ENCODE assay signal across 10 mouse cellular contexts in the genomic region with DNA sequence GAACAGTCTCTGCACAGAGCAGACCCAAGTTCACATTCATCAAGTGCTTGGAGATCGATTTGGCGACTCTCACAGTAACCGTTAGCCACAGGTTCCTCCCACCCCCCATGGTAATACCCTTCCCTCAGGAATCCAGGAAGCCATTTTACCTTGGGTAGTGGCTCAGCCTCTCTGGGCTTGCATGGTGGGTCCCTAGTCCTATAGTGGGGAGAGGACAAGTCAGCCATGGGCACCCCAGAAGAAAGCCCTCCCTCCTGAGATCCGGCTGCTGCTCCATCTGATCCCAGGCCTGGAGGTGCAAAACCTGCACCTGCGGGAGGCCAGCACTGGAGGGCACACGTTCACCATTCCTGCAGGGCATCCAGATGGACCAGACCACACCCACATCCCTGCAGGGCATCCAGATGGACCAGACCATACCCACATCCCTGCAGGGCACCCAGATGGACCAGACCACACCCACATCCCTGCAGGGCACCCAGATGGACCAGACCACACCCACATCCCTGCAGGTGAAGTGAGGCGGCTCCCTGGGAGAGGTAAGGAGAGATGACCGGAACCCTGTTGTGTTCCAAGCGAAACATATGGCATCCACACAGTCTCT. TPM values are rescaled to one million over a fixed set of nuclear protein-coding genes. Genes with fewer than 3 reads are reported as not detected.
DNase-seq lines count a peak whose midpoint lies in the region; ATAC-seq and TF ChIP-seq lines count a peak whose summit lies in the region.
"Had no signal": no experiment of that assay in that cellular context is flagged by ENCODE, and none has a peak within 500 bp of the region (broad histone marks: within the 10 kb centered on the region; RNA-seq: fewer than 3 reads in every experiment).

No protein-coding gene starts in this region.

- H3K9me3 ChIP-seq in forebrain, embryonic 15.5 days, result no peaks in the 10 kb centered on the region
- no peaks in the 10 kb centered on the region for H3K9me3 ChIP-seq in forebrain, embryonic 10.5 days
- no peaks in the 10 kb centered on the region for H3K9me3 ChIP-seq in liver, postnatal 0 days (ENCODE audit: low read length)
- no peaks in the 10 kb centered on the region for H3K9me3 ChIP-seq in liver, embryonic 11.5 days (ENCODE audit: control insufficient read depth, low read length)
- no peaks in the 10 kb centered on the region for H3K9me3 ChIP-seq in embryonic facial prominence, embryonic 10.5 days
- H3K9me3 ChIP-seq in midbrain, embryonic 15.5 days, result no peaks in the 10 kb centered on the region
- H3K9me3 ChIP-seq: embryonic facial prominence, embryonic 12.5 days; heart, embryonic 13.5 days had no signal

- 61% methylated on average over 9 of the region's 9 CpGs for WGBS in forebrain, embryonic 15.5 days
- 66% methylated on average over 9 of the region's 9 CpGs for WGBS in forebrain, embryonic 10.5 days
- 63% methylated on average over 9 of the region's 9 CpGs for WGBS in liver, postnatal 0 days (ENCODE audit: insufficient replicate concordance)
- WGBS in liver, embryonic 11.5 days, result 61% methylated on average over 9 of the region's 9 CpGs
- 61% methylated on average over 9 of the region's 9 CpGs for WGBS in embryonic facial prominence, embryonic 10.5 days
- WGBS in midbrain, embryonic 15.5 days, result 60% methylated on average over 9 of the region's 9 CpGs

- TF ChIP-seq CTCF in liver, postnatal 0 days (IDR thresholded peaks at IDR 0.05; ENCODE audit: low read depth), result peak; percentile 59

- no peak overlapping the region for H3K4me3 ChIP-seq in forebrain, embryonic 15.5 days
- no peak overlapping the region for H3K4me3 ChIP-seq in forebrain, embryonic 10.5 days
- H3K4me3 ChIP-seq in liver, postnatal 0 days (ENCODE audit: low read depth, low read length), result no peak overlapping the region
- no peak overlapping the region for H3K4me3 ChIP-seq in liver, embryonic 11.5 days (ENCODE audit: low read depth, low read length)
- no peak overlapping the region for H3K4me3 ChIP-seq in embryonic facial prominence, embryonic 10.5 days
- H3K4me3 ChIP-seq in midbrain, embryonic 15.5 days, result no peak overlapping the region
- H3K4me3 ChIP-seq: embryonic facial prominence, embryonic 12.5 days; heart, embryonic 13.5 days had no signal

- no peaks in the 10 kb centered on the region for H3K27me3 ChIP-seq in forebrain, embryonic 15.5 days
- H3K27me3 ChIP-seq in forebrain, embryonic 10.5 days (ENCODE audit: poor library complexity, severe bottlenecking), result peaks cover 33% of the 10 kb centered on the region
- 0 out of 2 replicates have a peak, but pooled peaks cover 4% of the 10 kb centered on the region for H3K27me3 ChIP-seq in liver, postnatal 0 days (ENCODE audit: insufficient read depth, low read length)
- peaks cover 26% of the 10 kb centered on the region for H3K27me3 ChIP-seq in liver, embryonic 11.5 days (replicated peaks; ENCODE audit: control insufficient read depth, insufficient read depth, low read length)
- H3K27me3 ChIP-seq in embryonic facial prominence, embryonic 10.5 days (replicated peaks; ENCODE audit: low read depth, poor library complexity, severe bottlenecking), result peaks cover 44% of the 10 kb centered on the region
- H3K27me3 ChIP-seq in midbrain, embryonic 15.5 days (replicated peaks), result no peaks in the 10 kb centered on the region; the same call in 1 of the 2 replicates

- H3K27ac ChIP-seq in forebrain, embryonic 15.5 days (replicated peaks), result no peak overlapping the region
- H3K27ac ChIP-seq in forebrain, embryonic 10.5 days, result no peak overlapping the region
- no peak overlapping the region for H3K27ac ChIP-seq in liver, postnatal 0 days (ENCODE audit: low read depth)
- H3K27ac ChIP-seq in liver, embryonic 11.5 days (ENCODE audit: low read depth, low read length), result no peak overlapping the region
- no peak overlapping the region for H3K27ac ChIP-seq in embryonic facial prominence, embryonic 10.5 days (replicated peaks)
- H3K27ac ChIP-seq in midbrain, embryonic 15.5 days, result no peak overlapping the region
- H3K27ac ChIP-seq: embryonic facial prominence, embryonic 12.5 days; heart, embryonic 13.5 days had no signal

- no peak for TF ChIP-seq EP300 in liver, postnatal 0 days (IDR thresholded peaks at IDR 0.05; ENCODE audit: low read depth)

- H3K9ac ChIP-seq in forebrain, embryonic 15.5 days (replicated peaks), result no peak overlapping the region
- no peak overlapping the region for H3K9ac ChIP-seq in liver, postnatal 0 days (replicated peaks)
- H3K9ac ChIP-seq in liver, embryonic 11.5 days (ENCODE audit: low read depth, low read length), result no peak overlapping the region
- no peak overlapping the region for H3K9ac ChIP-seq in midbrain, embryonic 15.5 days
- H3K9ac ChIP-seq: embryonic facial prominence, embryonic 12.5 days; heart, embryonic 13.5 days had no signal

- H3K36me3 ChIP-seq in forebrain, embryonic 15.5 days, result no peaks in the 10 kb centered on the region
- H3K36me3 ChIP-seq in forebrain, embryonic 10.5 days (replicated peaks), result no peaks in the 10 kb centered on the region
- H3K36me3 ChIP-seq in liver, postnatal 0 days (replicated peaks; ENCODE audit: insufficient read depth, low read length), result no peaks in the 10 kb centered on the region
- no peaks in the 10 kb centered on the region for H3K36me3 ChIP-seq in liver, embryonic 11.5 days (ENCODE audit: control insufficient read depth, insufficient read depth, low read length)
- H3K36me3 ChIP-seq in embryonic facial prominence, embryonic 10.5 days (replicated peaks), result no peaks in the 10 kb centered on the region
- H3K36me3 ChIP-seq in midbrain, embryonic 15.5 days (replicated peaks), result no peaks in the 10 kb centered on the region
- H3K36me3 ChIP-seq: embryonic facial prominence, embryonic 12.5 days; heart, embryonic 13.5 days had no signal

- no peaks in the 10 kb centered on the region for H3K4me1 ChIP-seq in forebrain, embryonic 15.5 days
- H3K4me1 ChIP-seq in forebrain, embryonic 10.5 days, result 0 out of 2 replicates have a peak, but pooled peaks cover 11% of the 10 kb centered on the region
- H3K4me1 ChIP-seq in liver, postnatal 0 days (ENCODE audit: insufficient read depth), result no peaks in the 10 kb centered on the region
- no peaks in the 10 kb centered on the region for H3K4me1 ChIP-seq in liver, embryonic 11.5 days (replicated peaks; ENCODE audit: control insufficient read depth, insufficient read depth, low read length)
- H3K4me1 ChIP-seq in embryonic facial prominence, embryonic 10.5 days, result 0 out of 2 replicates have a peak, but pooled peaks cover 4% of the 10 kb centered on the region
- H3K4me1 ChIP-seq in midbrain, embryonic 15.5 days, result no peaks in the 10 kb centered on the region
- H3K4me1 ChIP-seq: embryonic facial prominence, embryonic 12.5 days; heart, embryonic 13.5 days had no signal

- no peak overlapping the region for H3K4me2 ChIP-seq in forebrain, embryonic 15.5 days (replicated peaks)
- no peak overlapping the region for H3K4me2 ChIP-seq in liver, postnatal 0 days (ENCODE audit: low read depth, low read length)
- H3K4me2 ChIP-seq in liver, embryonic 11.5 days, result no peak overlapping the region
- no peak overlapping the region for H3K4me2 ChIP-seq in midbrain, embryonic 15.5 days
- H3K4me2 ChIP-seq: embryonic facial prominence, embryonic 12.5 days; heart, embryonic 13.5 days had no signal

- DNase-seq in forebrain, embryonic 10.5 days (ENCODE audit: extremely low spot score, low spot score), result no peak
- DNase-seq in liver, postnatal 0 days, result peak; percentile 42
- DNase-seq in liver, embryonic 11.5 days (ENCODE audit: low spot score), result no peak
- peak; percentile 37 for DNase-seq in embryonic facial prominence, embryonic 10.5 days (ENCODE audit: low spot score)
- no peak for DNase-seq in left cerebral cortex, adult 8-10 months (ENCODE audit: low spot score in 2 of 2)
- no peak for DNase-seq in spleen, adult 18-20 months

- ATAC-seq in forebrain, embryonic 15.5 days (replicated peaks), result peak; percentile 26; the same call in 1 of the 2 replicates
- ATAC-seq in liver, postnatal 0 days, result no peak
- no peak for ATAC-seq in liver, embryonic 11.5 days (replicated peaks; ENCODE audit: low FRiP score)
- 0 out of 2 replicates have a peak, but pooled peaks have one; percentile 20 for ATAC-seq in midbrain, embryonic 15.5 days (replicated peaks)

RNA-seq across cellular contexts. Expression of a gene that starts 31.6 kb away (rescaled TPM):
- 302 and 304 TPM in 2 replicates for polyA plus RNA-seq in forebrain, embryonic 15.5 days (2015; fragmentation: Nextera tagmentation; extraction: Ambion mirVana)
- polyA plus RNA-seq in forebrain, embryonic 10.5 days (2016; fragmentation: Nextera tagmentation; extraction: Ambion mirVana), result 335 and 344 TPM in 2 replicates
- polyA plus RNA-seq in liver, postnatal 0 days (2015; fragmentation: Nextera tagmentation; extraction: Ambion mirVana), result 112 and 120 TPM in 2 replicates
- 271 and 282 TPM in 2 replicates for polyA plus RNA-seq in liver, embryonic 11.5 days (2014; fragmentation: Nextera tagmentation; extraction: Ambion mirVana)
- 331 and 334 TPM in 2 replicates for polyA plus RNA-seq in embryonic facial prominence, embryonic 10.5 days (2016; fragmentation: Nextera tagmentation; extraction: Ambion mirVana)
- 260 and 270 TPM in 2 replicates for polyA plus RNA-seq in midbrain, embryonic 15.5 days (2015; fragmentation: Nextera tagmentation; extraction: Ambion mirVana)
- total RNA-seq in left cerebral cortex, adult 8-10 months (2022), result 100 to 1,000 TPM; 199 to 208 (median 202) TPM

RNA-seq across cellular contexts. Expression of a gene that starts 38.9 kb away (rescaled TPM):
- 0.32 and 2.3 TPM in 2 replicates for polyA plus RNA-seq in forebrain, embryonic 15.5 days (2015; fragmentation: Nextera tagmentation; extraction: Ambion mirVana)
- 0.33 and 0.69 TPM in 2 replicates for polyA plus RNA-seq in forebrain, embryonic 10.5 days (2016; fragmentation: Nextera tagmentation; extraction: Ambion mirVana)
- not detected in 2 replicates for polyA plus RNA-seq in liver, postnatal 0 days (2015; fragmentation: Nextera tagmentation; extraction: Ambion mirVana)
- polyA plus RNA-seq in liver, embryonic 11.5 days (2014; fragmentation: Nextera tagmentation; extraction: Ambion mirVana), result 0.11 and 0.25 TPM in 2 replicates
- polyA plus RNA-seq in embryonic facial prominence, embryonic 10.5 days (2016; fragmentation: Nextera tagmentation; extraction: Ambion mirVana), result 0.34 and 0.97 TPM in 2 replicates
- polyA plus RNA-seq in midbrain, embryonic 15.5 days (2015; fragmentation: Nextera tagmentation; extraction: Ambion mirVana), result 0.58 and 1.0 TPM in 2 replicates
- total RNA-seq in left cerebral cortex, adult 8-10 months (2022), result under 1 TPM in 3 of 4 experiments, not detected in 1; 0.14 to 0.33 (median 0.27) TPM
- polyA plus RNA-seq: heart, embryonic 13.5 days had no signal

Comparison
In these comparisons a context has a peak if more than half of its experiments do, and no peak if none do; other contexts are left out.
1. DNase-seq: peak in liver, postnatal 0 days (single experiment) and embryonic facial prominence, embryonic 10.5 days (single experiment); none in forebrain, embryonic 10.5 days (single experiment), liver, embryonic 11.5 days (single experiment), left cerebral cortex, adult 8-10 months (0 of 2) and spleen, adult 18-20 months (0 of 2).
2. ATAC-seq: peak in forebrain, embryonic 15.5 days (single experiment) and midbrain, embryonic 15.5 days (single experiment); none in liver, postnatal 0 days (single experiment) and liver, embryonic 11.5 days (single experiment).